Mouse (Mus musculus) frontal cortex, adult (tissue): Measurements from ENCODE around the gene Wdr83os.
"Not testable (repeated sequence)": the region's sequence is repeated elsewhere in the genome, so short reads cannot be mapped to it uniquely, and the experiment has no call there.

Experiments used
- ATAC-seq: cut with Nextera tagmentation; 2 replicates; pipeline ENCODE4 v1.9.2; 2017; ENCODE audit warnings: mild to moderate bottlenecking, moderate library complexity, mixed read lengths; ENCODE audit not compliant: low TSS enrichment

The Wdr83os gene

DNA sequence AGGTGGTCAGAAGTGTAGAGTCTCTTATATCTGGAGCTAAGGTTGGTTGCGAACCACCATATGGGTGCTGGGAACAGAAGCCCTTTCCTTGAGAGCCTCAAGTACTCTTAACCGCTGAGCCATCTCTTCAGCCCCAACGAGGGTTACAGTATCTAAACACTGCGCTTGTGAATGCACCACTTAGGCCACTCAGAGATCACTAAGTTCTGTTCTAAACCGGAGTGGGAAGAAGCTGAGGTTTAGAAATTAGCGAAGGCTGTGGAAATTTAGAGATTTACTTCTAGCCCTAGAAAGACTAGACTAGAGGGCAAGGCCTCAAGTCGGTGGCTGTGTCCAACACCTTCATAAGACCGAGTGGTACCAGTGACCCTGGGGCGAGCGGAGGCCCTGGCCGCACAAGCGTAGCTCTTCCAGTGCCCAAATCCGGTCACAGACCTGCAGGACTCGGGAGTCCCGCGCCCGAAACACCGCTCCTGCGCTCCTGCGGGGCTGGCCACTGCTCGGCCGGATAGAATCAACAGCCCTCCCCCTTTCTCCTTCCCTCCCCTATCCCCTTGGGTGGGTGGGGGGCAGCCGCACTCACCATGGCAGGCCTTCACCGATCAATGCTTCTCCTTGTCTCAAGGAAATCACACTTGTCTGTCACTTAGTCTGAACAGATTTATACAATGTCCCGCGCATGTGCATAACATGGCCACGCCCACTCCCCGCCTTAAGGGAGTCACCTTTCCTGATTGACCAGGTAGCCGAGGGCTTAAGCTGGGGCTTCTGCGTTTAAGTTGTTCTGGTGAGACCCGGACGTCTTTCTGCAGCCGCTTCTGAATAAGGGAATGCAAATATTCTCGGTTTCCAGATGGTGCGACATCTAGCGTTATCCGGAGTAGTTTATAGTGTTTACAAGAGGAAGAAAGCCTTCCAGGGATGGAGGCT is 38.8 kb downstream of the Wdr83os start:
- peak; percentile 97 for ATAC-seq

DNA sequence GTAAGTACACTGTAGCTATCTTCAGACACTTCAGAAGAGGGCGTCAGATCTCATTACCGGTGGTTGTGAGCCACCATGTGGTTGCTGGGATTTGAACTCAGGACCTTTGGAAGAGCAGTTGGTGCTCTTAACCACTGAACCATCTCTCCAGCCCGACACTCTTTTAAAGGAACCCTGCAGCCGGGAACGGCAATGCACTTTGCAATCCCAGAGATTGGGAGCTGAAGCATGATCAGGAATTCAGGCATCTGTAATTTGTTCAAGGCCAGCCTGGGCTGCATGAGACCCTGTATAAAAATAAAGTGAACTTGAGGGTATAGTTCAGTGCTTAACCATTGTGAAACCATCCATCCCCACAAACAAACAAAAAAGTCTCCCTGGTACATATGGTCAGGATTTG is 39.7 kb downstream of the Wdr83os start:
- not testable (repeated sequence) for ATAC-seq

DNA sequence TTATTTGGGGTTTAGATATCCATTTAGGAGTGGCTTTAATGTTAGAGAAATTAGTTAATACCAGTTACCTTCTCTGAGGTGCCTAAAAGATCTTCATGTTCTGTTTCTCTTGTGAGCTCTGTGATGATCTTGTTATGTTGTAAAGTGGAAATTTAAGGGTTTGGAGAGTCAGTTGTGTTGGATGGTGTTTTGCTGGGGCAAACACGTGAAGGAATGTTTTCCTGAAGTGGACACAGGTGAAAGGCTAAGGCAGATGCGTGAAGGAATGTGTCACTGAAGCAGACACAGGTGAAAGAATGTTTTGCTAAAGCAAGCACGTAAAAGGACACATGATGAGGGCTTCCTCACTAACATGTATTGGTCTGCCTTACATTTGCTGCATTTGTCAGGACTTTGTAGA is 42.5 kb downstream of the Wdr83os start, which contains the start of gene Zfp791:
Gene Zfp791, minus strand, starts transcription at position 101 of the 400 bp plus-strand sequence.
- no peak for ATAC-seq

DNA sequence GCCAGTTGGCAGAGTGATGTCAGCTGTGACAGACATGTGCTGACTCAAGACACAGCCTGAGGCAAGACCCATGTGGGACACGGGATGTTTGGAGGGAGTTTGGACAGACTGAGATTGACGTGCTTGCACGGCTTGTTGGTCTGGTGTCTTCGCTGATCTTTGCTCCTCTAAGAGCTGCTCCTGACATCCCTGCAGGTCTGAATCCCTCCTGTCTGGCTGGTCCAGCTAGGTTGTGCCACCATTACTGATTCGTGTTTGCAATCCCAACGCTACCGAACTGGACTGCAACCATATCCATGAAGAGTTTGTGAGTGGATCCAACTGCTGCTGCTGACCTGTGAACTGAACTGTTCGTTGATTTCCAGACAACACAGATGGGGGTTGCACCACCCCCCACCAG is 43.2 kb downstream of the Wdr83os start:
- no peak for ATAC-seq
